Mouse (Mus musculus) heart, postnatal 14 days (tissue): Measurements from ENCODE around the gene Med26. TPM values are rescaled to one million over a fixed set of nuclear protein-coding genes. Genes with fewer than 3 reads are reported as not detected.

Experiments used
- DNase-seq, 2 experiments: peaks; one replicate each; pipeline ENCODE4 v3.0.0; 2021 to 2022
- intact Hi-C: fragments of 180-260 bp; cut with DNase I; formaldehyde crosslinking; loops from one replicate; pipeline ENCODE4 v1.15.1; 2025
- long read RNA-seq, 2 experiments: library from polyadenylated mRNA; stranded (forward); transcript quantifications; one replicate each; pipeline ENCODE4 v2.0.0; 2021
- total RNA-seq, 2 experiments: library from RNA; stranded (reverse); gene quantifications; 2 replicates each; pipeline ENCODE4 v1.2.3; 2021

The Med26 gene
- total RNA-seq, result 10 to 100 TPM; 10.5 to 10.7 TPM
- long read RNA-seq, experiment 1, transcript Med26-201 (3 exons, 2,997 nt), result major isoform, 6 of 15 reads
- long read RNA-seq, experiment 1, partial matches to known transcripts, result 0 of 15 reads
- long read RNA-seq, experiment 1, other reads (novel, unspliced or antisense), result 9 of 15 reads
- long read RNA-seq, experiment 2, partial matches to known transcripts, result 0 of 10 reads
- long read RNA-seq, experiment 2, other reads (novel, unspliced or antisense), result 7 of 10 reads

- intact Hi-C loops, result loop anchor here (2.0 to 5.0 kb wide), 2 partner anchors 55 to 126 kb away; partner anchors contain the start of genes Eps15l1 and Slc35e1
- DNase-seq, result peak; percentile 97 to 99
Observed at GRCm38 (mm10) chr8:72547802-72548643, at the start of gene Med26. Gene Med26 (minus strand): TSS chr8:72548270.

- DNase-seq, result peak; percentile 39 to 62
- intact Hi-C loops, result no loop called here
Observed at GRCm38 (mm10) chr8:72590198-72590597, 42.1 kb upstream of the Med26 start.

DNA sequence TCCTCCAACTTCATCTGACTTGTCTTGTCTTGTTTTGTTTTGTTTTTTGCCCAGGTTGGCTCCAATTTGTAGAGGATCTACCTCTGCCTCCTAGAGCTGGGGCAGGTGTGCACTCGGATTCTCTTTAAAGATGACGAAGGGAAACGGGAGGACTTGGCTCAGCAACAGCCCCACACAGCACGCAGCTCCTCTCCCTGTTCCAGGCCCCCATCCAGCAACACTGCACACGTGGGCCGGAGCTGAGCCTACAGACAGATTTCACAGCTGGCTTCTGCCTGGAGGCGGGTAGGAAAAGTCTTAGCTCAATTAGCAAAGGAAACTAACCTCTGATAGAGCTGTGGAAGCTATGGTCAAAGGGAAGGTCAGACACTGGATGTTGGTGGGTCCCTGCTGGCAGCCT is 41.2 kb upstream of the Med26 start:
- intact Hi-C loops, result no loop called here
- DNase-seq, result peak; percentile 53 to 60

DNA sequence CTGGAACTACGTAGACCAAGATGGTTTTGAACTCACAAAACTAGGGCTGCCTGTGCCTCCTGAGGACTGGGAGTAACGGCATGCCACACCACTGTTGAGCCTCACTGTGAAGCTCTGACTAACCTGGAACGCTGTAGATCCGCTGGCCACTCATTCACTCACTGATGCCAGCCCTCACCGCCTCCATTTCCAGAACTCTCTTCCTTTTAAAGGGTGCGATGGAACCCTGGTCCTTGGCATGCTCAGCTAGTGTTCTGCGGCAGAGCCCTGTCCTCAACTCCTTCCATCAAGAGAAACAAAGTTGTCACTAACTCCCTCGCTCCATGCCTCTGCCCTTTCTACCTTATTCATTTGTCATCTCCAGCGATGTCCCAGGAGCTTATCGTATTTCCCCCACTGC is 40.8 kb upstream of the Med26 start:
- intact Hi-C loops, result no loop called here
- DNase-seq, result no peak

DNA sequence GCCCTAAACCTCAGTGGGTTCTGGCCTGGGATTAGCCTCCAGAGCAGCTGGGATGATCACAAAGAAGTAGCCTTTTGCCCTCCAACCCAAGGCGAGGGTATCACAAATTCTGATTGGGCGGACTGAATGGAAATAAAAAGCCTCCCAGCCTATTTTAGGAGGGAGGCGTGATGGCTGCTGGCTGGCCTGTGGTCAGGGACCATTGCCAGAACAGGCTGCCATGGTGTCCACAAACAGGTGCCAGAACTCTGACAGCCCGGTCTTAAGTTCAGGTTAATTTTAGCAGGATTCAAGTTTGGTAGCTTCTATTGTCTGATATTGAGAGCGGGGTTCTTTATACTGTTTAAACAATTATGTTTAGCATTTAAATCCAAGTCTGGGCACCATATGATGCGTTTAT is 39.7 kb upstream of the Med26 start:
- intact Hi-C loops, result no loop called here
- peak; percentile 64 to 79 for DNase-seq

GRCm38 (mm10) chr8:72584390-72584789 is 36.3 kb upstream of the Med26 start:
- intact Hi-C loops, result no loop called here
- DNase-seq, result no peak

DNA sequence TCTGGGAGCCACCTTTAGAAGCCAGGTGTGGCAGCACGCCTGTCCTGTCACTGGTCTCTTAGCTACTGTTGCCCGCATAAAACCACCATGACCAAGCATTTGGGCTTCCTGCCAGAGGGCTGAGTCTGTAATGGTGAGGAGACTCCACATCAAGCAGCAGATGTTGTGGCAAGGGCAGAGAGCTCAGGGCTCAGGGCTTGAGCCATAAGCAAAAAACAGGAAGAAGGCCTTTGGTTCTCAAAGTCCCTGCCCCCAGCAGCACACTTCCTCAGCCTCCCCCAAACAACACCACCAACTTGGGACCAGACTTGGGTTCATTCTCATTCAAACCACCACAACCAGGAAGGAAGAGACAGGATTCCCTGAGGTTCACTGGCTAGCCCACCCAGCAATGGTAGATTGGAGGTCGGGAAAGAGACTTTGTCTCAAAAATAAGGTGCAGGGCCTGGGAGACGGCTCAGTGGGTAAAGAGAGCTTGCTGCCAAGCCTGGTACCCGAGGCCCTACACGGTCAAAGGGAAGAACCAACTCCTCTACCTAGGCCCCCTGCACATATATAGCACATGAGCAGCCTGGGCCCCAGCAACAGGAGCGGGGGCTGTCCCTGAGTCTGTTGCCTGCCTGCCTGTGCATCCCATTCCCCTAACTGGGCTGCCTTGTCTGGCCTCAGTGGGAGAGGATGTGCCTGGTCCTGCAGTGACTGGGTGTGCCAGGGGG is 35.1 kb upstream of the Med26 start:
- DNase-seq, result peak; percentile 57 to 70
- intact Hi-C loops, result no loop called here

- DNase-seq, result peak in 1 of 2 experiments; percentile 39
- intact Hi-C loops, result no loop called here
Observed at GRCm38 (mm10) chr8:72579374-72579773, 31.3 kb upstream of the Med26 start.

GRCm38 (mm10) chr8:72577941-72578340 is 29.9 kb upstream of the Med26 start:
- DNase-seq, result no peak
- intact Hi-C loops, result no loop called here

- intact Hi-C loops, result no loop called here
- no peak for DNase-seq
Observed at GRCm38 (mm10) chr8:72577266-72577665, 29.2 kb upstream of the Med26 start.

DNA sequence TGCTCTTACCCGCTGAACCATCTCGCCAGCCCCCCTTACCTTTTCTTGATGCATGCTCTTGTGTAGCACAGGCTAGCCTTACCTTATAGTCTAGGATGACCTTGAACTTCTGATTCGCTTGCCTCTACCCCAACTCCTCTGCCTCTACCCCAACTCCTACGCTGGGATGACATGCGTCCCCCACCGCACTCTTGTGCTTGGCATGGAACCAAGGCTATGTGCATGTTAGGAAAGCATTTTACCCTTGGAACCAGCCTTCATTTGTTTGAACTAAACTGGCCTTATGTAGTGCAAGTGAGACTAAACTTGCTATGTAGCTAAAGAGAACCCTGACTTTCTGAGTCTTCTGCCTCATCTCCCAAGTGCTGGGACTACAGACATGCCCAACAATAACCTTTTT is 27.8 kb upstream of the Med26 start:
- no peak for DNase-seq
- intact Hi-C loops, result no loop called here

- DNase-seq, result no peak
- intact Hi-C loops, result no loop called here
Observed at GRCm38 (mm10) chr8:72573450-72573849, 25.4 kb upstream of the Med26 start.

GRCm38 (mm10) chr8:72572507-72572906 is 24.4 kb upstream of the Med26 start:
- intact Hi-C loops, result no loop called here
- DNase-seq, result peak in 1 of 2 experiments; percentile 35

DNA sequence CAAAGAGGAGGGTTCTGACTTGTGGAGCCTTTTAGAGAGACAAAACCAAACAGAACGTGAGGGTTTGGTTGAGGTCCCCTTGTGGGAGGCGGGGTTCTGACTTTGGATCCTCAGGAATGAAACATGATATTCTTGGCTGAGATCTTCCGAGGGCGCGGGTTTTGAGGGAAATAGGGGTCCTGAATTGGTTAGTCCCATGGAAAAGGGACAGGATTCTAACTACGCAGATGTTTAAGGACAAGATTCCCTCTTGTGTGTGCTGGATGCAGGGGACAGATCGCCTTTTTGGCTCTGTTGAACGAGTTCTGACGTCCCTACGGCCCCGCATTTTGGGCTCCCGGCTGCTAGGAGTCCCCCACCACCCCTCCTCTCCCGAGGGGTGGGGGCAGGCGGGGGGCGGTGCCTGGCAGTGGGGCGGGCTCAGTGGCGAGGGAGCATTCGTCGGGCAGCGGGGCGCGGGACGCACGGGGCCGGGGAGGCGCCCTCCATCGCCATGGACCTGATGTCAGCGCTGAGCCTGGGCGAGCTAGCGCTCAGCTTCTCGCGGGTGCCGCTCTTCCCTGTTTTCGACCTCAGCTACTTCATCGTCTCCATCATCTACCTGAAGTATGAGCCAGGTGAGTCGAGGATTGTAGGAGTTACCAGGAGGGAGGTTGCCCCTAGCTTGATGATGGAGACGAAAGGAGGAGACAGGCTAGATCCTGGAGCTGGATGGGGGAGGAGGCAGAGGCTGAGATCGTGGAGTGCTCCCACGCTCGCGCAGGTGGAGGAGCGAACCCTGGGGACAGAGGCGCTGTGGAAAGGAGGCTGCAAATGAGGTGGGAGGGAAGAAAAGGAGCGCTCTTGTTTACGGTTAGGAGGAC is 23.8 kb upstream of the Med26 start, which contains the start of gene Tmem38a:
Gene Tmem38a (plus strand): TSS at position 445 of the 863 bp plus-strand sequence.
- DNase-seq, result peak; percentile 88 to 89
- intact Hi-C loops, result no loop called here

- intact Hi-C loops, result no loop called here
Observed at GRCm38 (mm10) chr8:72570633-72571610, 22.9 kb upstream of the Med26 start, which contains the start of gene Smim7. Gene Smim7 (minus strand): TSS chr8:72571088.

GRCm38 (mm10) chr8:72565970-72566369 is 17.9 kb upstream of the Med26 start:
- DNase-seq, result no peak
- intact Hi-C loops, result loop anchor here (5.0 kb wide), 1 partner anchor 74 kb away; the partner anchor contains the start of gene Slc35e1

More at GRCm38 (mm10) chr8:72570633-72571610, 22.9 kb upstream of the Med26 start, which contains the start of gene Smim7:
- peak; percentile 98 for DNase-seq

DNA sequence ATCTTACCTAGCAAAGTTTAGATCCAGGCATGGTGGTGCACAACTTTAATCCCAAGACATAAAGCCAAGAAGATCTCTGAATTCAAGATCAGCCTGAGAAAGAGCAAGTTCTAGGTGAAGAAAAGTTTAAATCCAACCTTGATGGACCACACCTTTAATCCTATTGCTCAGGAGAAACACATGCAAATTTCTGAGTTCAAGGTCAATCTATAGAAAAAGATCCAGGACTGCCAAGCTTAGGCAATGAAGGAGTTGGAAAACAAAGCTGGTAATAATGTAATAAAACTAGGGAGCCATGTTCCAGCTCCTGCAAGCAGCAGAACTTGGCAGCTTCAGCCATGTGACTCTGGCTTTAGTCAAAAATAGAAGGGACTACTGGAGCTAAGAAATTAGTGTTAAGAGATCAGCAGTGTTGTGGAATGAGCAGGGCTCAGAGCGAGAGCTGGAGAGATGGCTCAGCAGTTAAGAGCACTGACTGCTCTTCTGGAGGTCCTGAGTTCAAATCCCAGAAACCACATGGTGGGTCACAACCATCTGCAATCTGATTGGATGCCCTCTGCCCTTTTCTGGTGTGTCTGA is 13.1 kb upstream of the Med26 start:
- peak in 1 of 2 experiments; percentile 18 for DNase-seq
- intact Hi-C loops, result loop anchor here (5.0 kb wide), 1 partner anchor 139 kb away; the partner anchor contains the start of gene Eps15l1

GRCm38 (mm10) chr8:72555770-72556169 is 7.7 kb upstream of the Med26 start:
- no peak for DNase-seq
- intact Hi-C loops, result no loop called here
